Mouse (Mus musculus) kidney, adult 2 months (tissue): ENCODE measurements around the gene Gsk3b. TPM values are rescaled to one million over a fixed set of nuclear protein-coding genes. Genes with fewer than 3 reads are reported as not detected.

ENCODE experiments used
- DNase-seq: peaks from one replicate; pipeline ENCODE4 v3.0.0; 2021
- H3K27ac ChIP-seq: fragments of 200-500 bp; 2 replicates; pipeline ENCODE4 v1.5.1; 2012; ENCODE audit warnings: low read depth, low read length, control low read depth, inconsistent platforms; ENCODE audit not compliant: insufficient read depth
- H3K27me3 ChIP-seq: fragments of 200-500 bp; replicated peaks from 2 replicates; pipeline ENCODE4 v1.6.1; 2012; ENCODE audit warnings: mild to moderate bottlenecking, moderate library complexity, low read length, inconsistent platforms; ENCODE audit not compliant: control insufficient read depth, insufficient read depth
- H3K36me3 ChIP-seq: fragments of 200-500 bp; 2 replicates; pipeline ENCODE4 v1.6.1; 2012; ENCODE audit warnings: mild to moderate bottlenecking, moderate library complexity, low read length, inconsistent platforms; ENCODE audit not compliant: control insufficient read depth, insufficient read depth
- H3K4me1 ChIP-seq: fragments of 200-500 bp; 2 replicates; pipeline ENCODE4 v1.6.1; 2011; ENCODE audit warnings: low read length; ENCODE audit not compliant: control insufficient read depth, insufficient read depth
- H3K4me3 ChIP-seq: fragments of 200-500 bp; 2 replicates; pipeline ENCODE4 v1.5.1; 2011; ENCODE audit warnings: mild to moderate bottlenecking, low read depth, low read length, control low read depth; ENCODE audit not compliant: insufficient read depth
- CTCF ChIP-seq: fragments of 200-500 bp; conservative IDR thresholded peaks from 2 replicates; pipeline ENCODE4 v1.5.1; 2011; ENCODE audit warnings: low read depth, mild to moderate bottlenecking, control low read depth, low read length, moderate library complexity, mixed read lengths; ENCODE audit not compliant: insufficient read depth, insufficient read length
- POLR2A ChIP-seq: fragments of 200-500 bp; IDR thresholded peaks from one replicate; pipeline ENCODE4 v1.6.1; 2011; ENCODE audit warnings: low read depth, low read length, control low read depth
- WGBS: fragments of 180-500 bp; shearing (Covaris S2); methylation state at CpG from one replicate; pipeline ENCODE4 v1.1.7; 2018; 5-methylcytosine and 5-hydroxymethylcytosine counted together
- polyA plus RNA-seq: library from polyadenylated mRNA; depleted of rRNA; stranded (reverse); fragments of >200 nt; gene quantifications from 2 replicates; pipeline ENCODE4 v1.2.3, GENCODE M21; 2012

Gene Gsk3b
- polyA plus RNA-seq, 1 experiment, result 12.0 TPM

- H3K36me3 ChIP-seq, result no peaks in the 10 kb centered on the region
- no peaks in the 10 kb centered on the region for H3K4me1 ChIP-seq
- no peak overlapping the region for H3K27ac ChIP-seq
- DNase-seq, result no peak
- WGBS, result 42% methylated on average over 1 of the region's 1 CpGs
- H3K27me3 ChIP-seq, result no peaks in the 10 kb centered on the region
- H3K4me3 ChIP-seq, result no peak overlapping the region
- no peak for TF ChIP-seq CTCF
- TF ChIP-seq POLR2A, result no peak
Observed at GRCm38 (mm10) chr16:38080201-38080600, 8.6 kb upstream of the Gsk3b start.

DNA sequence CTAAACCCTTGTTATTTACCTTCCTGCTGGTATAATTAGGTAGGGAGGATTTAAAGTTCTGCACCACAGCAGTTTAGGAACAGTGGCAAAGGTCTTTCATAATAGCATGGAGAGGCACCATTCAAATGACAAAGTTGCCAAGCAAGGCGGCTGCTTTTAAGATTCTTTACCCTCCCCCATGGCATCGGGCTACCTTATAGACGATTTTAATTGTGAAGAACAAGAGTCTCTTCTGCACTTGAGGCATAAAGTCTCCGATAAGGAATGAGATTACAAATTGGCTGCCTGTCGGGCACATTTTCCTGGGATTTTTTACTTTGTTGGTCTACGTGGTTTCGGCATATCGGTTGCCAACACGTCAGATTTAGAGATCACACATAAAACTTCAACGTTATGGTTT is 1.6 kb upstream of the Gsk3b start:
- Histone ChIP-seq H3K27me3 (no peaks in the 10 kb centered on the region), H3K4me3 (no peak overlapping the region), H3K27ac (no peak overlapping the region), H3K36me3 (no peaks in the 10 kb centered on the region), H3K4me1 (no peaks in the 10 kb centered on the region; the same call in 1 of the 2 replicates)
- 43% methylated on average over 10 of the region's 10 CpGs for WGBS
- TF ChIP-seq CTCF, result no peak
- TF ChIP-seq POLR2A, result no peak
- DNase-seq, result no peak

DNA sequence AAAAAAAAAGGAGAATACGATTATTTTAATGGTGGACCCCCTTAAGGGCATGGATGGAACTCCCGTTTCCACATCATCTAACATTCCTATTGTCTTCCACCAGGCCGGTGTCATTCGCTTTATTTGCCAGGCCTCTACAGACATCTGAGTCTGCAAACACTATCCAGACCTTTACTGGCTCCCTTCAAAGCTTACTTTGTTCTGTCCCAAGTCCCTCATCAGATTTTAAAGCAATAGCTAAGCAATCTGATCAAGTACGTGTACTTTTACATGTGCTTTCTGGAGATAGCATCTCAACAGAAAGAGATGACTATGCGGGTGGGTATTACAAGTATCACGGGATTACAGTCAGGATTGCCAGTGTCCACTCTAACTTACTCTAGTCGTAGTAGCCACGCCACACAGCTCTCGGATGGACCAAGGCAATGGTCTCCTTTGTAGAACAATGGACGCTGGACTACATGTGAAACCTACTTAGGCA is 1.1 kb upstream of the Gsk3b start:
- WGBS, result 6% methylated on average over 11 of the region's 11 CpGs
- TF ChIP-seq POLR2A (no peak), CTCF (no peak)
- Histone ChIP-seq H3K4me1 (no peaks in the 10 kb centered on the region; the same call in 1 of the 2 replicates), H3K27ac (peak overlapping the region; percentile 27), H3K4me3 (peak overlapping the region; percentile 72), H3K36me3 (no peaks in the 10 kb centered on the region), H3K27me3 (no peaks in the 10 kb centered on the region)
- no peak for DNase-seq

GRCm38 (mm10) chr16:38088126-38088628 is 624 bp upstream of the Gsk3b start:
- peak overlapping the region; percentile 72 for H3K4me3 ChIP-seq
- H3K4me1 ChIP-seq, result peaks cover under 1% of the 10 kb centered on the region; the same call in 1 of the 2 replicates
- H3K27me3 ChIP-seq, result no peaks in the 10 kb centered on the region
- peak overlapping the region; percentile 91 for H3K27ac ChIP-seq
- H3K36me3 ChIP-seq, result no peaks in the 10 kb centered on the region
- TF ChIP-seq POLR2A, result no peak
- TF ChIP-seq CTCF, result no peak
- DNase-seq, result no peak
- under 1% methylated on average over 40 of the region's 40 CpGs for WGBS

DNA sequence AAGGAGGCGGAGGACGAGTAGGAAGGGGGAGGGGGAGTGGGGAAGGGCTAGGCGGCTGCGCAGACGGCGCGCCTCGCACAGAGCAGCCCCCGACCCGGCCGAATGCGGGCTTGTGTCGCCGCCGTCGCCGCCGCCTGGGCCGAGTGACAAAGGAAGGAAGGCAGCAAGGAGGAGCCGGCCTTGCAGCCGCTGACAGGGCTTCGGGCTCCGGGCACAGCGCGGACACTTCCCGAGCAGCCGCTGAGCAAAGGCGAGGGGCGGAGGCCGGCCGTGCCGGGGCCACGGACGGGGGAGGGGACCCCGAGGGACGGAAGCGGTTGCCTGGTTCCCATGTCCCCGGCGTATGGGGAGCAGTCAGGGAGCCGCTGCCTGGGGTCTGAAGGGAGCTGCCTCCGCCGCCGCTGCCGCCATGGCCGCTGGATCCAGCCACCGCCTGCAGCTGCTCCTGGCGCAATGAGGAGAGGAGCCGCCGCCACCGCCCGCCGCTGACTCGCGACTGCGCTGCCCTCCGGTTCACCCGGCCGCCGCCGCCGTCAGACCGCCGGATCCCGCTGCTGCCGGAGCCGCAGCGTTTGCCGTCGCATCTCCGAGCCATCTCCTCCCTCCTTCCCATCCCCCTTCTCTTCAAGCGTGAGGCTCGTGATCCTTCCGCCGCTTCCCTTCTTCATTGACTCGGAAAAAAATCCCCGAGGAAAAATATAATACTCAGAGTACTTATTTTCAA is 808 bp downstream of the Gsk3b start:
- no peak for TF ChIP-seq CTCF
- peak; percentile 63 for TF ChIP-seq POLR2A
- no peaks in the 10 kb centered on the region for H3K36me3 ChIP-seq
- H3K27ac ChIP-seq, result peak overlapping the region; percentile 91
- peak overlapping the region; percentile 83 for H3K4me3 ChIP-seq
- peaks cover 7% of the 10 kb centered on the region; the same call in 1 of the 2 replicates for H3K4me1 ChIP-seq
- DNase-seq, result no peak
- WGBS, result under 1% methylated on average over 69 of the region's 76 CpGs
- H3K27me3 ChIP-seq, result no peaks in the 10 kb centered on the region

GRCm38 (mm10) chr16:38090341-38091005 is 1.7 kb downstream of the Gsk3b start:
- Histone ChIP-seq H3K4me3 (peak overlapping the region; percentile 83), H3K27me3 (no peaks in the 10 kb centered on the region), H3K36me3 (no peaks in the 10 kb centered on the region), H3K4me1 (peaks cover 8% of the 10 kb centered on the region; the same call in 1 of the 2 replicates), H3K27ac (peak overlapping the region; percentile 1; the same call in 1 of the 2 replicates)
- peak; percentile 22 for DNase-seq
- under 1% methylated on average over 17 of the region's 17 CpGs for WGBS
- TF ChIP-seq POLR2A (no peak), CTCF (no peak)

GRCm38 (mm10) chr16:38091041-38091440 is 2.2 kb downstream of the Gsk3b start:
- 2% methylated on average over 5 of the region's 5 CpGs for WGBS
- no peak for DNase-seq
- TF ChIP-seq CTCF (no peak), POLR2A (no peak)

More at GRCm38 (mm10) chr16:38091041-38091440, 2.2 kb downstream of the Gsk3b start:
- Histone ChIP-seq H3K4me3 (peak overlapping the region; percentile 83), H3K36me3 (no peaks in the 10 kb centered on the region), H3K27me3 (no peaks in the 10 kb centered on the region), H3K4me1 (peaks cover 13% of the 10 kb centered on the region; the same call in 1 of the 2 replicates), H3K27ac (no peak overlapping the region)
